Mouse (Mus musculus) WW6 (cell line): ENCODE measurements around the gene Jmjd1c.

ENCODE experiments used
- DNase-seq: peaks from one replicate; pipeline ENCODE4 v3.0.0-alpha.2; 2013; ENCODE audit warnings: low read depth, low spot score

The Jmjd1c gene

DNA sequence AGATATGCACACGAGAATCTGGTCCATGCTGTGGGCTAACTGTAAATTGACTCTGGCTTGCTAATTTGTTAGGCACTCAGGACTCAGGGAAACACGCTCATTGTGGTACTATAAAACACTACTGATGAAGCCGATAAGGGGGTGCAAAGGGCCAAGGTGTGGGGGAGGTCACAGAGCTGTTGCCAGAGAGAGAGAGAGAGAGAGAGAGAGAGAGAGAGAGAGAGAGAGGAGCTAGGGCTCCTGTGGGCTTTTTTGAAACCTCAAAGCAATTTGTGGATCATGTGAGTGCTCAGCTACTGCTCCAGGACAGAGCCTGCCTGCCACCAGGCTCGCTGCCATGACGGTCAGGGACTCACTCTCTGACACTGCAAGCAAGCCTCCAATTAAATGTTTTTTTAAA is 202.9 kb downstream of the Jmjd1c start:
- no peak for DNase-seq

DNA sequence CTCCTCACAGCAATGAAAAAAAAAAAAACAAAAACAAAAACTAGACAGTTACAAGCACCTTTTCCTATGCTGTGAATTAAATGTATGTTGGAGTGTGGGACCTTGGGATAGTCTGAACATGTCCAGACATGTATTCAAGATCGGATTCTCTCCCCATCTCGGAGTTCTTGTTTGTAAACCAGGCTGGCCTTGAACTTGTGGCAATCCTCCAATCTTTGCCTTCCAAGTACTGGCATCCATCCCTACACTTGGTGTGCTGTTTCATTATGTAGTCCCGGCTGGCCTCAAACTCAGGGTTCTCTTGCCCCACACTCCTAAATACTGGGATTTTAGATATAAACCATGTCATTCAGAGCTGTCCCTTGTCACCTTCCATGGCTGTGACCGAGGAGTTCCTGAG is 203.4 kb downstream of the Jmjd1c start:
- DNase-seq, result no peak

DNA sequence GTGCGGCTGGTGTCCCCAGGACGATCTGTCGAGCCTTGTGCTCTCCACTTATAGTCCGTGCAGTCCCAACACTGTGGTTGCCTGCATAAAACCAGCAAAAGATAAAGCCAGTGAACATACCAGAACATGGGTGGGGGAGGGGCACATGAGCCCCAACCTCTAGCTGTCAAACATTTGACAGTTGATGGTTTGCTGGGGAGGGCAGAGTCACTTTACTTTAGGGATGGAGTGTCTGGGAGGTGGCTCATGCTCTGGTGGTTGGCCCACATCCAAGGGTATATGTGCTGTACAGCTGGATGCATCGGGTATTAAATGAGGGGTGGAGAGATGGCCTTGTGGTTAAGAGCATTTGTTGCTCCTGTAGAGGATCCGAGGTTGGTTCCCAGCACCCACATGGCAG is 205.1 kb downstream of the Jmjd1c start:
- DNase-seq, result no peak

DNA sequence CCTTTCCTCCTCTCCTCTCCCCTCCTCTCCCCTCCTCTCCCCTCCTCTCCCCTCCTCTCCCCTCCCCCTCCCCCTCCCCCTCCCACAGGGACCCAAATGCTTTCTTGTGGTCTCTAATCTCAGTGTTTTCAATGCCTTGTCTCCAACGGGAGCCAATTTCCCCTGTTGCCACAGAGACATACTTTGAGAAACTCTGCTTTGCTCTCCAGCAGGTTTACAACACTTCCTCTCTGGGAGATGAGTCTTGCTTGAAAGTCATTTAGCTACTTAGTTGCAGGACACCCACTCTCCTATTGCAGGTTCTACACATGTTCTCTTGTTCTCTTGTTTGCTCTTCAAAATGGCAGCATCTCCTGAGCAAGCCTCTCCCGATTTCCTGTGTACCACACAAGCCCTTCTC is 206.4 kb downstream of the Jmjd1c start:
- DNase-seq, result no peak
